Mouse (Mus musculus): ENCODE measurements at regions not wholly inside any gene's neighbourhood (a gene's known extent, or its start where the extent isn't known, plus 50 kb on each side); places are given as distances from the start of the nearest gene placed in this dataset.
"Not testable (repeated sequence)": the region's sequence is repeated elsewhere in the genome, so short reads cannot be mapped to it uniquely, and the experiment has no call there.

DNA sequence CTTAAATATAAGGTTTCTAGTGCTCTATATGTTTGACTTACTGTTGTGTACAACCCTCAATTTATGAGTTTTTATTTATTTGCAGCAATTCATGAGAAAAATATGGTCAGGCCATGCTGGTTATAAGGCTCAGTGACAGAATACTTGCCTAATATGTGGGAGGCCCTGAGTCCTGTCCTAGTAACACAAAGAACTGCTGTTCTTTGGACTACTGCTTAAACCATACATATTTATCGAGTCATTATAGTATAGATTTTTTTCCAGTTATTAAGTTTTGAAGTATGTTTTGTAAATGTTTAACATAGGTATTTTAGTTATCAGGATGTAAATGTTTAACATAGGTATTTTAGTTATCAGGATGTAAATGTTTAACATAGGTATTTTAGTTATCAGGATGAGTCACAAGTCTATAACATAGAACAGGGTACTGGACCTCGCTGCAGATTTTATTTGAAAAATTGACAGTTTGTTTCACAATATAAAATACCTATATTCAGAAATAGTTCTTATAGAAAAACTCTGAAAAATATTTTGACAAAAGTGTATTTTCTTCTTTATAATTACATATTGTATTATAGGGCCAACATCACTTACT lies 607.4 kb downstream of the Epha7 start:
- 61% methylated on average over 2 of the region's 2 CpGs for WGBS (ENCODE audit: insufficient replicate concordance)
- no peak overlapping the region for H3K27ac ChIP-seq
- no peak for DNase-seq
- H3K27me3 ChIP-seq = no peaks in the 10 kb centered on the region
- no peak for ATAC-seq (ENCODE audit: low read depth)
- H3K9me3 ChIP-seq (replicated peaks) = no peaks in the 10 kb centered on the region
- no peaks in the 10 kb centered on the region for H3K4me1 ChIP-seq (replicated peaks)
- H3K36me3 ChIP-seq = no peaks in the 10 kb centered on the region
- no peak overlapping the region for H3K4me3 ChIP-seq (replicated peaks)
- H3K9ac ChIP-seq = no peak overlapping the region
- H3K4me2 ChIP-seq = no peak overlapping the region

GRCm38 (mm10) chr4:29431493-29431892 lies 618.6 kb downstream of the Epha7 start:
- not testable (repeated sequence) for ATAC-seq (ENCODE audit: low read depth); H3K9me3 ChIP-seq (replicated peaks); H3K27ac ChIP-seq; DNase-seq; H3K4me2 ChIP-seq; H3K27me3 ChIP-seq; H3K9ac ChIP-seq; H3K4me3 ChIP-seq (replicated peaks); H3K36me3 ChIP-seq; H3K4me1 ChIP-seq (replicated peaks)
- WGBS (ENCODE audit: insufficient replicate concordance) = 59% methylated on average over 4 of the region's 4 CpGs

GRCm38 (mm10) chr4:29463329-29463728 lies 650.4 kb downstream of the Epha7 start:
- no peak overlapping the region for H3K4me2 ChIP-seq
- H3K9me3 ChIP-seq (replicated peaks) = no peaks in the 10 kb centered on the region
- H3K9ac ChIP-seq = no peak overlapping the region
- WGBS (ENCODE audit: insufficient replicate concordance) = 68% methylated on average over 5 of the region's 5 CpGs
- H3K4me3 ChIP-seq (replicated peaks) = no peak overlapping the region
- H3K36me3 ChIP-seq = no peaks in the 10 kb centered on the region
- H3K4me1 ChIP-seq (replicated peaks) = no peaks in the 10 kb centered on the region
- no peaks in the 10 kb centered on the region for H3K27me3 ChIP-seq
- DNase-seq (no peak), ATAC-seq (ENCODE audit: low read depth) (no peak)
- H3K27ac ChIP-seq = no peak overlapping the region

GRCm38 (mm10) chr4:29466315-29466714 lies 653.4 kb downstream of the Epha7 start:
- ATAC-seq (ENCODE audit: low read depth) = no peak
- Histone ChIP-seq H3K4me1 (replicated peaks) (no peaks in the 10 kb centered on the region), H3K9me3 (replicated peaks) (no peaks in the 10 kb centered on the region), H3K27ac (no peak overlapping the region), H3K27me3 (no peaks in the 10 kb centered on the region), H3K36me3 (no peaks in the 10 kb centered on the region), H3K4me2 (no peak overlapping the region), H3K4me3 (replicated peaks) (no peak overlapping the region), H3K9ac (no peak overlapping the region)
- no peak for DNase-seq
- 61% methylated on average over 2 of the region's 2 CpGs for WGBS (ENCODE audit: insufficient replicate concordance)

DNA sequence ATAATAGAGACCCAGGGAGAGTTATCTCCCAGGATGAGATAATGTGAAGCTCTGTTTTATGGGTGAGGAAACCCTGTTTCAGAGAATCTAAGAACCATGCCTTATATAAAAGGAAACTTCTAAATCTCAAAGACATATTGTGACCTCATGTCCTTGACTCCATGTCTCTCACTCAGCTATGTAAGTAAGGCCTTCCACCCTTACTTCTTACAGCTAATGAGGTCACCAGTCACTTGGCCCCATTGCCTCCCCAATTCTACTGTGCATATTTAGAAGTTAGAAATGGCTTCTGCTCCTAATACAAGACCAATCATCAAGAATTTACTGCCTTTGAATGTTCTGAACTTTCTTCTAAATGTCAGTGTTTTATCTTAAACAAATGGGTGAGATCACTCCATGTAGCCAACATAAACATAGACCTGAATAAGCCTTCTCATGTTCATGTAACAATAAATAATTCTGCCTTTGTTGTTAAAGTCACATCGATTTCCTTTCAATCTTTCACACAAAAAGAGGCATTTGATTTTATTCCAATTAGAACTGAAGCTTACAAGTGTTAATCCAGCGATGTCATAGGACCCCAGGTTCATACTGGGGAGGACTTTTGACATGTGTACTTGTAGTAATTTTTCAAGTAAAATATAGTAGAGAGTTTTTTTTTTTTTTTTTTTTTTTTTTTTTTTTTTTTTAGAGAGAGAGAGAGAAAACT lies 667.6 kb downstream of the Epha7 start:
- WGBS (ENCODE audit: insufficient replicate concordance) = 41% methylated on average over 2 of the region's 2 CpGs

DNA sequence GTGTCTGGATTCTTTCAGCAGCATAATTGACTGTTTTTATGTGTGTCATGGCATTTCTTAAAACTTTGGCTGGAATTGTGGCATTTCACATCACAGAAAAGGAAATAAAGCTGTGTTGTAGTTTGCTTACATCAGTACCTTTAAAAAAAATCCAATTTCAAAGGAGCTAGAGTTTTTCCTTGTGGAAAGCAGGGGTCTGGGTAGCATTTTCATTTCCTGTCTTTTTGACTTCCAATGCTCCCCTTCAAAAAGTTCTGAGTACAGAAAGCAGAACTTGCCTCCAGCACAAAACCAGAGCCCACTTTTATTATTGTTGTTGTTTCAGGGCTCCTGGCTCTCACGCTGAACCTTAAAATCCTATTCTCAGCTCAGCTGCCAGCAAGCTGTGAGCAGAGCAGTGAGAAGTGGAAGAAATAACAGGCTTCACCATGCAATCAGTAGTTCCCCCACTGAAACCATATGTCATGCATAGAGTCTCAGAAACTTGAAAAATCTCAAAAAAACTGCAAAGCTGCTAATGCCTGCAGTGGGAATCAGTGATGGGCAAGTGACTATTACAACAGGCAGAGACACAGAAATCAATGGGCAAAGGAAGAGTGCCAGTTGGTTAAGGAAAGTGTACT lies 668.3 kb downstream of the Epha7 start:
- Histone ChIP-seq H3K36me3 (no peaks in the 10 kb centered on the region), H3K4me2 (no peak overlapping the region), H3K9ac (no peak overlapping the region), H3K4me3 (replicated peaks) (no peak overlapping the region), H3K27ac (no peak overlapping the region), H3K4me1 (replicated peaks) (no peaks in the 10 kb centered on the region), H3K9me3 (replicated peaks) (no peaks in the 10 kb centered on the region), H3K27me3 (no peaks in the 10 kb centered on the region)
- ATAC-seq (ENCODE audit: low read depth) = no peak
- no peak for DNase-seq
- 38% methylated on average over 1 of the region's 1 CpGs for WGBS (ENCODE audit: insufficient replicate concordance)

More for the DNA sequence above, 667.6 kb downstream of the Epha7 start:
- no peaks in the 10 kb centered on the region for H3K4me1 ChIP-seq (replicated peaks)
- H3K36me3 ChIP-seq = no peaks in the 10 kb centered on the region
- H3K9ac ChIP-seq = no peak overlapping the region
- ATAC-seq (ENCODE audit: low read depth) (no peak), DNase-seq (no peak)
- H3K4me2 ChIP-seq = no peak overlapping the region
- no peaks in the 10 kb centered on the region for H3K9me3 ChIP-seq (replicated peaks)
- no peaks in the 10 kb centered on the region for H3K27me3 ChIP-seq
- H3K27ac ChIP-seq = no peak overlapping the region
- no peak overlapping the region for H3K4me3 ChIP-seq (replicated peaks)

DNA sequence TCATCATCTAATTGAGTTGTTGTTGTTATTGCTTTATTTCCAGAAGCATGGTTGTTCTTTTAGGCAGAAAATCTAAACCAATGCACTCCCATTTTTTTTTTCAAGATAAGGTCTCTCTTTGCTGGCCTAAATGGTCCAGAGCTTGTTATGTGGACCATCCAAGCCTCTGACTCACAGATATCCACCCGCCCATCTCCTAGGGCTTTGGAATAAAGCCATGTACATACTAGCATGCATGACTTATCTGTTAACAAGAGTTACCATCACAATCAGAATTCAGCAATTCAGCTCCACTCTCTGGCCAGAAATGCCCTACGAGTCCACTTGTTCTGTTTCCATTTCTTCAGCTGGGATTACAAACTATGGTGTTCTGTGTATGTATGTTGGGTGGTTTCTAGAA lies 669.5 kb downstream of the Epha7 start:
- DNase-seq = no peak
- no peak for ATAC-seq (ENCODE audit: low read depth)
- Histone ChIP-seq H3K27ac (no peak overlapping the region), H3K4me2 (no peak overlapping the region), H3K27me3 (no peaks in the 10 kb centered on the region), H3K4me3 (replicated peaks) (no peak overlapping the region), H3K4me1 (replicated peaks) (no peaks in the 10 kb centered on the region), H3K9me3 (replicated peaks) (no peaks in the 10 kb centered on the region), H3K36me3 (no peaks in the 10 kb centered on the region), H3K9ac (no peak overlapping the region)
- WGBS (ENCODE audit: insufficient replicate concordance) = 61% methylated on average over 2 of the region's 2 CpGs

- Histone ChIP-seq H3K27ac (no peak overlapping the region), H3K9me3 (replicated peaks) (no peaks in the 10 kb centered on the region), H3K36me3 (no peaks in the 10 kb centered on the region), H3K4me2 (no peak overlapping the region), H3K9ac (no peak overlapping the region), H3K4me3 (replicated peaks) (no peak overlapping the region), H3K4me1 (replicated peaks) (no peaks in the 10 kb centered on the region), H3K27me3 (no peaks in the 10 kb centered on the region)
- no peak for ATAC-seq (ENCODE audit: low read depth)
- WGBS (ENCODE audit: insufficient replicate concordance) = 84% methylated on average over 1 of the region's 1 CpGs
- no peak for DNase-seq
These were observed 687.9 kb downstream of the Epha7 start for GRCm38 (mm10) chr4:29500844-29501243.

GRCm38 (mm10) chr4:29525051-29525450 lies 712.1 kb downstream of the Epha7 start:
- no peaks in the 10 kb centered on the region for H3K4me1 ChIP-seq (replicated peaks)
- H3K9me3 ChIP-seq (replicated peaks) = no peaks in the 10 kb centered on the region
- H3K4me2 ChIP-seq = no peak overlapping the region
- DNase-seq (peak; percentile 0), ATAC-seq (ENCODE audit: low read depth) (no peak)
- no peak overlapping the region for H3K27ac ChIP-seq
- H3K27me3 ChIP-seq = no peaks in the 10 kb centered on the region
- H3K36me3 ChIP-seq = no peaks in the 10 kb centered on the region
- H3K9ac ChIP-seq = no peak overlapping the region
- WGBS (ENCODE audit: insufficient replicate concordance) = 43% methylated on average over 4 of the region's 4 CpGs
- H3K4me3 ChIP-seq (replicated peaks) = no peak overlapping the region

- DNase-seq = no peak
- H3K4me1 ChIP-seq (replicated peaks) = no peaks in the 10 kb centered on the region
These were observed 713.1 kb downstream of the Epha7 start for GRCm38 (mm10) chr4:29525769-29526658.

More at GRCm38 (mm10) chr4:29525769-29526658, 713.1 kb downstream of the Epha7 start:
- no peak overlapping the region for H3K27ac ChIP-seq
- 46% methylated on average over 5 of the region's 5 CpGs for WGBS (ENCODE audit: insufficient replicate concordance)
- H3K9ac ChIP-seq = no peak overlapping the region
- no peaks in the 10 kb centered on the region for H3K27me3 ChIP-seq
- H3K4me2 ChIP-seq = no peak overlapping the region
- H3K36me3 ChIP-seq = no peaks in the 10 kb centered on the region
- H3K9me3 ChIP-seq (replicated peaks) = no peaks in the 10 kb centered on the region
- ATAC-seq (ENCODE audit: low read depth) = no peak
- H3K4me3 ChIP-seq (replicated peaks) = no peak overlapping the region
